Mouse (Mus musculus) layer of hippocampus, postnatal 36 days (tissue): ENCODE data around the gene Hnrnpul2. TPM values are rescaled to one million over a fixed set of nuclear protein-coding genes. Genes with fewer than 3 reads are reported as not detected.
"Not testable (repeated sequence)": the region's sequence is repeated elsewhere in the genome, so short reads cannot be mapped to it uniquely, and the experiment has no call there.

Experiments
- DNase-seq, 2 experiments: peaks; one replicate each; pipeline ENCODE4 v3.0.0; 2022
- total RNA-seq, 2 experiments: library from RNA; stranded (reverse); gene quantifications; 2 replicates each; pipeline ENCODE4 v1.2.3; 2021

The Hnrnpul2 gene
- total RNA-seq, 2 experiments from 2014 or later = 123 to 126 TPM

GRCm38 (mm10) chr19:8852236-8852928 is 32.6 kb downstream of the Hnrnpul2 start:
- DNase-seq = no peak

DNA sequence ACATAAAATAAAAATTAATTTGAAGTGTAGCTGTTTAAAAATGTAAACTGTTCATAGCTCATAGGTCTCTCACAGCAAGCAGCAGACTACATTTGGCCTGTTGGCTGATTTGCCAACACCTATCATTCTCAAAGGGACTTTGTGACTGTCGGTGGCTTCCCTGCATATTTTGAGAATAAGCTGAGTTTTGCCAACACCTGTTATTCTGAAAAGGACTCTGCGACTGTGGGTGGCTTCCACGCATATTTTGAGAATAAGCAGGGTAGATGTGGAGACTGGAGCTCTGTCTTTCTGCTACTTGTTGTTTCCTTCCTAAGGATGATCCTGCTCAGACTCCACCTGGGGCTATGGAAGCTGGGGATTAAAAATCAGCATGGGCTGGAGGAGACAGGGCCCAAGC is 33.3 kb downstream of the Hnrnpul2 start:
- no peak for DNase-seq

- DNase-seq = no peak
Measured at GRCm38 (mm10) chr19:8857689-8858088, 37.9 kb downstream of the Hnrnpul2 start.

DNA sequence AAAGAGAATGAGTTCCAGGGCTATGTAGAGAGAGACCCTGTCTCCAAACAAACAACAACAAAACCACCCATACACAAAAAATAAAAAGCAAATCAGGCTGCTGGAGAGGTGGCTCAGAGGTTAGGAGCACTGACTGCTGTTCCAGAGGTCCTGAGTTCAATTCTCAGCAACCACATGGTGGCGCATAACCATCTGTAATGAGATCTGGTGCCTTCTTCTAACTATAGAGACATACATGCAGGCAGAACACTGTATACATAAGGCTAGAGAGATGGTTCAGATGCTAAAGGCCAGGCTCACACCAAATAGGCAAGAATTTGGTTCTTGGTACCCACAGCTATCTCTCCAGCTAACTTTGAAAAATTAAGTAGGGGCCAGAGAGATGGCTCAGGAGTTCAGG is 39.2 kb downstream of the Hnrnpul2 start:
- no peak for DNase-seq

GRCm38 (mm10) chr19:8864265-8864664 is 44.5 kb downstream of the Hnrnpul2 start:
- DNase-seq = no peak

DNA sequence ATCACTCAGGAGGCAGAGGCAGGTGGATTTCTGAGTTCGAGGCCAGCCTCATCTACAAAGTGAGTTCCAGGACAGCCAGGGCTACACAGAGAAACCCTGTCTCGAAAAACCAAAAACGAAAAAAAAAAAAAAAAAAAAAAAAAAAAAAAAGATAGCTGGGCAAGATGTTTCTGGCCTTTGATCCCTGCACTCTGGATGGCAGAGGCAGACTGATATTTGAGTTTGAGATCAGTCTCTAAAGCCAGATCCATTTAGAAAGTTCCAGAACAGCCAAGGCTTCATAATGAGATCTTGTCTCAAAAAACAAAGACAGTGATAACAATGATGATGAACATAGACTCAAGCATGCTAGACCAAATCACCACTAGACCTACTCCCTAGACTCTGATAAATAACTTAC is 50.6 kb downstream of the Hnrnpul2 start:
- not testable (repeated sequence) for DNase-seq

- DNase-seq = no peak
Measured at GRCm38 (mm10) chr19:8870838-8871237, 51.0 kb downstream of the Hnrnpul2 start.

DNA sequence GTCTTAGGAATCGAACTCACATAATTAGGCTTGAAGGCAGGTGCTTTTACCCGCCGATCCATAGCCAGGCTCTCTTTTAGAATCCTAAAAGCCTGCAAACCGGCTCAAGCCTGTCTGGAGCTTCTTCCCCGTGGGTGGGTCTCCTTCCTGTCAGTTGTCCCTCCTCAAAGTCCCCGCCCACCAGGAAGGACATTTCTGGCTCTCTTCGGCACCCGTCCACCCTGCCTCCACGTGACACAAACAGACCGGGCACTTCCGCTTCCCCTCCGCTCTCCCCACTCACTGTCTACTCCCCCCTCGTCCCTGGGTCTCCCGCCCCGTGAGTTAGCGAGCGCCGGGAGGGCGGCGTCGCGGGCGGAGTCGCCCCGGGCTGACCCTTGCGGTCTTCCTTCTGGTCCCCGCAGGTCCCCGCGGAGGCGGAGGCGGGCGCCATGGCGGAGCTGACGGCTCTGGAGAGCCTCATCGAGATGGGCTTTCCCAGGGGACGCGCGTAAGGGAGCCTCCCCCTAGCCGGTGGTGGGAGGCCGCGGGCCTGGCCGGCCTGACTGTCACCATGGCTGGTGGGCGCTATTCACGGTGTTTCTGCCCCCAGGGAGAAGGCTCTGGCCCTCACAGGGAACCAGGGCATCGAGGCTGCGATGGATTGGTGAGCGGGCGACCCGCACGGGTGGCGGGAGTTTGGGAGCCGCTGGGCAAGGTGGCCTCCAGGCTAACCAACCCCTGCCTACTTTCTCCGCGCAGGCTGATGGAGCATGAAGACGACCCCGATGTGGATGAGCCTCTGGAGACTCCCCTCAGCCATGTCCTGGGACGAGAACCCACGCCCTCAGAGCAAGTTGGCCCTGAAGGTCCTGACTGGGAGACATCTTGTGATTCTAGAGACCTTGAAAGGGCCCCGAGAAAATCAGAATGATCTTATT is 51.7 kb downstream of the Hnrnpul2 start, which contains the start of gene Ubxn1:
Gene Ubxn1 (plus strand): TSS at position 230 of the 920 bp plus-strand sequence.
- peak; percentile 99 to 100 for DNase-seq

DNA sequence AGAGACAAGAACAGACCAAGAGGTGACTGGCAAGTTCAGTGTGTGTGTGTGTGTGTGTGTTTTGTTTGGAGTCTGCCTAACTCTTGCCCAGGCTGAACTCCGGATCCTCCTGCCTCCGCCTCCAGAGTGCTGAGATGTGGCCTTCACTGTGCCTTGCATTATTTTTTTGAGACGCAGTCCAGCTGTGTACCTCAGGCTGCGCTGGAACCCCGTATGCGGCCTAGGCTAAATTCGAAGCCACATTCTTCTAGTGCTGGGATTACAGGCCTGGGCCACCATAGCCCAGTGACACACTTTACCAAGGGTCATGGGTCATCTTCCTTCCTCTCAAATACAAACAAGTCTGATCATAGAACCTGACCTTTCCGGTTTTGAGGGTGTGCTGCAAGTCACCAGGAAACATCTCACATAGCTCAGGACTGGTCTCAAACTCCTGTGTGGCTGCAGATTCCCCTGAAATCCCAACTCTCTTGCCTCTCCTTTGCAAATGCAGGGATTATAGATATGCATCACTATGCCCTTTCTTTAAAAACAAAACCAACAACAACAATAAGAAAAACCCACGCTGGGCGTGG is 52.5 kb downstream of the Hnrnpul2 start:
- no peak for DNase-seq

GRCm38 (mm10) chr19:8875031-8875430 is 55.2 kb downstream of the Hnrnpul2 start:
- DNase-seq = no peak

DNA sequence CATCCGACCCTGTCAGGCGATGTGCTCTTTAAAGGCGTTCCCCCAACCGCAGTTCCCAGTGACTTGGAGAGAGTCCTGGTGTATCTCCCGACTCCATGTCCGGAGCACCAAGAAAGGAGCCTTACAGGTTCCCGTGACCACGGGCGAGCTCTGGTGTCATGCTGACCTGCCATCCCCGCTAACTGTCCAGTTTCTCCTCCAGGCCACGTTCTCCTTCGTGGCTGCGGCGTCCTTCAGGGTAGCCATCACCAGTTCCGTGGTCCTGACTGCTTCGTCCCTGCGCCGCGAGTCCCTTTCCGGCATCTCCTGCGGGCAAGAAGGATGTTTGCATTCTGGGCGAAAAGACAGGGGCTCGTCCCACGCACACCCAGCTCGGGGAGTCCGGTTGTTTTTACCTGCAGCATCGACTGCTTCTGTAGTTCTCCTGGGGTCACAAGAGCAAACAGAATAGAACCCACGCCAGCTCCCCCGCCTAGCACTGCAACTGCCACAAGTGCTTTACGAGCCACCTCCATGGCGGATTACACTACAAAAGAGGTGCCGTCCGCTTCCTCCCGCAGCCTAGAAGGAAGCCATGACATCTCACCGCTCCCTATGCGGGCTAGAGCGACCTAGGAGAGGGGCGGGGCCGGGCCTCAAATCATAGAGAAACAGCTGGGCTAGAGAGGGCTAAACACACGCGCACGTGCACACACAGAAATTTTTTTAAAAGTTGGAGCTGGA is 60.7 kb downstream of the Hnrnpul2 start, which contains the start of gene Uqcc3:
Gene Uqcc3 (minus strand): TSS at position 613 of the 723 bp plus-strand sequence.
- peak; percentile 85 to 88 for DNase-seq

DNA sequence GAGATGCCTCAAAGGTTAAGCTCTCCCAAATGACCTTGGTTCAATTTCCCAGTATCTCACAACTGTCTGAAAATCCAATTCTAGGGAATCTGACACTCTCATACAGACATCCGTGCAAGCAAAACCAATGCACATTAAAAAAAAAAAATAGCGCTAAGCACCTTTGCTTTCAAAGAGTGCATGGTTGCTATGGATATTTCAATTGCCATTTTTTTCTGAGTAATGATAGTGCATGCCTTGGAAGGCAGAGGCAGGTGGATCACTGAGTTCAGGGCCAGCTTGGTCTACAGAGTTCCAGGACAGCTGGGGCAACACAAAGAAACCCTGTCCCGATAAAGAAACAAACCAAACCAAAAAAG is 61.2 kb downstream of the Hnrnpul2 start:
- no peak for DNase-seq

DNA sequence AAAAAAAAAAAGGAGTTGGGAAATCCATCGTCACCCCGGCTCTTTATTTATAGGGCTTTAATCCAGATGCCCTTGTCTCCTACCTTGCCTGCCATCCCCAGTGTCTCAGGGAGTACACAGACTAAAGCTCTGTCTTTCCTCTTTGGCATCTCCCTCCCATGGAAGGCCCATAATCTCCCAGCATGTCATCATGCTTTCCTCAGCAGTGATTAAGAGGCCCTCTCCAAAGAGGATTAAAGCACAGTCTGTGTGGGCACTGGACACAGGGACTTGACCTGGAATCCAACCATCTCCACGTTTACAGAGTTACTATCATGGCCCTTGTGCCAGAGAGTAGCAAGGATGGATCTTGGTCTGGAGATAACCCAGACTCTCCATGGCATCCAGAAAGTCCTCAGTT is 63.8 kb downstream of the Hnrnpul2 start, which contains the start of the genes Lbhd1 and Gm49403:
Gene Lbhd1 (plus strand): TSS at position 117 of the 400 bp plus-strand sequence.
Gene Gm49403 (plus strand): TSS at position 315 of the 400 bp plus-strand sequence.
- DNase-seq = no peak

Other genes with a start within 250 kb of the Hnrnpul2 start
- 1 to 10 TPM; 8.6 TPM for gene Slc22a8, start 228.8 kb upstream of the Hnrnpul2 start, total RNA-seq
- 1 to 10 TPM; 1.7 to 2.1 TPM for gene Slc22a6, start 202.0 kb upstream of the Hnrnpul2 start, total RNA-seq
- gene Chrm1, start 156.2 kb upstream of the Hnrnpul2 start, total RNA-seq = 100 to 1,000 TPM; 172 to 186 TPM
- 100 to 1,000 TPM; 146 to 149 TPM for gene Slc3a2, start 96.6 kb upstream of the Hnrnpul2 start, total RNA-seq
- 10 to 100 TPM; 51.0 to 52.3 TPM for gene Wdr74, start 84.2 kb upstream of the Hnrnpul2 start, total RNA-seq
- 1 to 10 TPM; 1.3 to 1.4 TPM for gene 1700092M07Rik, start 79.3 kb upstream of the Hnrnpul2 start, total RNA-seq
- 10 to 100 TPM; 67.4 to 76.3 TPM for gene Stx5a, start 78.6 kb upstream of the Hnrnpul2 start, total RNA-seq
- gene Nxf1, start 62.9 kb upstream of the Hnrnpul2 start, total RNA-seq = 100 to 1,000 TPM in 1 of 2 experiments, 10 to 100 TPM in 1; 99.8 to 119 TPM
- 10 to 100 TPM; 79.7 to 86.2 TPM for gene Tmem223, start 49.0 kb upstream of the Hnrnpul2 start, total RNA-seq
- gene Tmem179b, start 45.5 kb upstream of the Hnrnpul2 start, total RNA-seq = 1 to 10 TPM; 9.4 to 9.9 TPM
- gene Taf6l, start 33.6 kb upstream of the Hnrnpul2 start, total RNA-seq = 10 to 100 TPM; 12.2 to 13.8 TPM
- gene Polr2g, start 21.4 kb upstream of the Hnrnpul2 start, total RNA-seq = 100 to 1,000 TPM; 113 to 115 TPM
- 1 to 10 TPM; 6.8 to 7.1 TPM for gene Zbtb3, start 17.5 kb upstream of the Hnrnpul2 start, total RNA-seq
- gene Ttc9c, start 677 bp upstream of the Hnrnpul2 start, total RNA-seq = 10 to 100 TPM; 36.5 to 37.3 TPM
- not detected for gene AC129217.1, start 9.8 kb downstream of the Hnrnpul2 start, total RNA-seq
- gene Bscl2, start 17.5 kb downstream of the Hnrnpul2 start, total RNA-seq = 100 to 1,000 TPM in 1 of 2 experiments, 10 to 100 TPM in 1; 99.0 to 112 TPM
- gene Gng3, start 19.2 kb downstream of the Hnrnpul2 start, total RNA-seq = 100 to 1,000 TPM; 161 to 172 TPM
- gene Lrrn4cl, start 30.8 kb downstream of the Hnrnpul2 start, total RNA-seq = under 1 TPM; 0.55 to 0.61 TPM
- 10 to 100 TPM; 85.7 to 98.6 TPM for gene Ubxn1, start 51.5 kb downstream of the Hnrnpul2 start, total RNA-seq
- gene Uqcc3, start 60.9 kb downstream of the Hnrnpul2 start, total RNA-seq = 10 to 100 TPM; 31.5 to 31.7 TPM
- gene Lbhd1, start 63.7 kb downstream of the Hnrnpul2 start, total RNA-seq = 1 to 10 TPM; 4.7 to 6.3 TPM
- not detected for gene Gm49403, start 63.9 kb downstream of the Hnrnpul2 start, total RNA-seq
- 10 to 100 TPM; 20.7 to 23.2 TPM for gene 1810009A15Rik, start 68.8 kb downstream of the Hnrnpul2 start, total RNA-seq
- gene Gm49416, start 68.9 kb downstream of the Hnrnpul2 start, total RNA-seq = 1 to 10 TPM in 1 of 2 experiments, under 1 TPM in 1; 0.99 to 2.3 TPM
- gene Ints5, start 73.0 kb downstream of the Hnrnpul2 start, total RNA-seq = 10 to 100 TPM; 25.2 to 26.3 TPM
- 100 to 1,000 TPM; 111 to 118 TPM for gene Ganab, start 78.1 kb downstream of the Hnrnpul2 start, total RNA-seq
- gene B3gat3, start 100.4 kb downstream of the Hnrnpul2 start, total RNA-seq = 100 to 1,000 TPM; 165 to 175 TPM
- 1 to 10 TPM; 4.0 TPM for gene Rom1, start 109.3 kb downstream of the Hnrnpul2 start, total RNA-seq
- gene Eml3, start 109.5 kb downstream of the Hnrnpul2 start, total RNA-seq = 10 to 100 TPM; 10.9 to 11.8 TPM
- 10 to 100 TPM; 54.7 to 60.7 TPM for gene Mta2, start 121.9 kb downstream of the Hnrnpul2 start, total RNA-seq
- 10 to 100 TPM; 19.6 to 19.7 TPM for gene Tut1, start 133.8 kb downstream of the Hnrnpul2 start, total RNA-seq
- gene Eef1g, start 147.0 kb downstream of the Hnrnpul2 start, total RNA-seq = 100 to 1,000 TPM; 233 to 254 TPM
- gene Ahnak, start 169.3 kb downstream of the Hnrnpul2 start, total RNA-seq = 10 to 100 TPM; 14.5 to 24.0 TPM